Mouse (Mus musculus) cortical plate, adult 2 months (tissue): ENCODE measurements around the gene Racgap1.

Experiments used
- CTCF ChIP-seq: fragments of 200-500 bp; IDR thresholded peaks from 2 replicates; pipeline ENCODE4 v1.5.1; 2011; ENCODE audit warnings: mild to moderate bottlenecking, control low read depth, low read length; ENCODE audit not compliant: insufficient read depth; ENCODE audit errors: extremely low read depth
- POLR2A ChIP-seq: fragments of 200-500 bp; IDR thresholded peaks from 2 replicates; pipeline ENCODE4 v1.6.1; 2011; ENCODE audit warnings: mild to moderate bottlenecking, low read length, control low read depth; ENCODE audit not compliant: insufficient read depth; ENCODE audit errors: extremely low read depth

DNA sequence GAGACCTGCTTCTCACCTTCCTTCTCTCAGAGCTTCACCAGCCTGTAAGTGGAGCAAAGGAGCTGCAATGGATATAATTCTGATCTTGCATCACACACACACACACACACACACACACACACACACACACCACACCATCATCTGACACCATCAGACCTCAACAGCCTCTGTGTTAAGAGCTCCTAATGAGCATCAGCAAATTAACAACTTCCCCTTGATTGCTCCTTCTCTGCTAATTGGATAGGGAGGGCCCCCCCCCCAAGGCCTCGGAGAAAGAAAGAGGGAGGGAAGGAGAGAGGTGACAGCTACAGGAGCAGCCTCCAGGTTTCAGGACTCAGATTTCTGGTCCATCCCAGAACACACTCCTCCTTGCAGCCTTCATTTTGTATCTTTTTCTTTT, 17.9 kb upstream of the Racgap1 start:
- TF ChIP-seq POLR2A (no peak), CTCF (no peak)
